Mouse (Mus musculus): Measurements from ENCODE around the gene Med31.

Gene Med31

DNA sequence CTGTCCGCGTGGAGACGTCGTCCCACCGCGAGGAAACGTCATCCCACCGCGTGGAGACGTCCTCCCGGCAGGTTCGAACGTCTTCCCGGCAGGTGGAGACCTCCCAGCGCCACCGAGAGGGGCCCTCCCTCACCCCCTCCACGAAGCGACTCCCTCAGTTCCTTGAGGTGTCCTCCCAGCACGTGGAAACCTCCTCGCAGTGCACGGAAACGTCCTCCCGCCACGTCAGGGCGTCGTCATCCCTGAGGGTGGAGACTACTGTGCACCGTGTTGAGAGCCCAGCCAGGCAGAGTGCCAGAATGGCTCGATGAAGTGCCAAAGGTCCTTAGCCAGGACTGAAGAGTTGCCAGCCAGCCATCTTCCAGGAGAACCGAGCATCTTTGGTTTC, at the start of gene Med31:
Gene Med31 (minus strand): TSS at position 183 of the 388 bp plus-strand sequence.
- in situ Hi-C loops (cut with MboI; ENCODE audit: low sequenced_read_pairs), result loop anchor here (10.0 to 25.0 kb wide), 2 partner anchors 349 to 522 kb away; no protein-coding TSS in a partner anchor

DNA sequence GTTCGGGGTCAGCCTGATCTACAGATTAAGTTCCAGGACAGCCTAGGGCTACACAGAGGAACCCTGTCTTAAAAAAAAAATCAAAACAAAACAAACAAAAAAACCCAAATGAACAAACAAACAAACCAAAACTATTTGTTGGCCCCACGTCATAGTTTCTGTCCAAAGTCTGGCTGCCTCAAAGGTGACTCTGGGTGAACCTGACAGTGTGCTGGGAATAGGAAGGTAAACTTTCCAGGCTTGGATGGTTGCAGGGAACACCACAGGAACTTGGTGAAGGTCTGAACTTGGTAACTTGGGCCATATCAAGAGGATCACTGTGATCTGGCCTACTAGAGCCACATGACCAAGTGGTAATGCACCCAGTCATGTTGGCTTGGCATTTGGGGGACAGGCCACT, 41.0 kb upstream of the Med31 start:
- in situ Hi-C loops (cut with MboI; ENCODE audit: low sequenced_read_pairs), result no loop called here

DNA sequence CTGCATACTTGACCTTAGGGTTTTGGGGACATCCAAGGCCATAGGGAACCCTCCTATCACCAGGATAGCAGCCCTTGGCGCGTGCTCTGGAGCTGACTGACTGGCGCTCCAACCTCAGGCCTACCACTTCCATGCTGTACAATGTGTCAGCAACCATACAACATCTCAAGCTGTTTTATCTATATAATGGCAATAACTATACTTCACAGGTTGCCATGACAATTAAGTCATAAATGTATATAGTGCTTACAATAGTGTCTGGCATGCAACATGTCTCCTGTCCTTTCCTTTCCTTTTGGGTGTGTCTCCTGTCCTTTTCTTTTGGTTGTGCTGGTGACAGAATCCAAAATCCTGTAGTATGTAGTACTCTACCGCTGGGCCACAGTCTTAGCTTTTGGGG, 40.2 kb upstream of the Med31 start:
- in situ Hi-C loops (cut with MboI; ENCODE audit: low sequenced_read_pairs), result no loop called here

DNA sequence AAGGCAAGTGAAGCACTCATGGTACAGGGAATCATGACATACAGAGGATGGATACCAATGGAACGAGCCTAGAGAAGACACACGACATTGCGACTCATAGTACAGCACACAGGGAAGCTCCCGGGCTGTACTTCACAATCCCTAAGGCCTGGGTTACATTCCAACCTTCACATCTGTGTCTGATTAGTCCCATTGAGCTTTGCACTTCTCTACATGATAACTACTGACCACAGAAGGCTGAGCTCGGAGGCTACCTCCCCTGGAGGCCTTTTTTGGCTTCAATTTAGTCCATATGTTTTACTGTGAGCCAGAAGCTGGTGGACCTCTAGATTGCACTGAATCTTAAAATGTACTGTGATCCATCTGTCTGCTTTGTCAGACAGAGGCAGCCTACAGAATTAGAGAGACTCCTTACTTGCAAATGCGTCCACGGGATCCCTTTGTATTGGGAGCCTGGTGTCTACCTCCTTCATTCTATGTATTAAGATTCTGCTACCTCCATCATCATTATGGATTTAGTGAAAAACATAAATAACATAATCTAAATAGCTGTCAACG, 29.9 kb upstream of the Med31 start:
- in situ Hi-C loops (cut with MboI; ENCODE audit: low sequenced_read_pairs), result loop anchor here (25.0 kb wide), 1 partner anchor 167 kb away; the partner anchor contains the start of gene Smtnl2

DNA sequence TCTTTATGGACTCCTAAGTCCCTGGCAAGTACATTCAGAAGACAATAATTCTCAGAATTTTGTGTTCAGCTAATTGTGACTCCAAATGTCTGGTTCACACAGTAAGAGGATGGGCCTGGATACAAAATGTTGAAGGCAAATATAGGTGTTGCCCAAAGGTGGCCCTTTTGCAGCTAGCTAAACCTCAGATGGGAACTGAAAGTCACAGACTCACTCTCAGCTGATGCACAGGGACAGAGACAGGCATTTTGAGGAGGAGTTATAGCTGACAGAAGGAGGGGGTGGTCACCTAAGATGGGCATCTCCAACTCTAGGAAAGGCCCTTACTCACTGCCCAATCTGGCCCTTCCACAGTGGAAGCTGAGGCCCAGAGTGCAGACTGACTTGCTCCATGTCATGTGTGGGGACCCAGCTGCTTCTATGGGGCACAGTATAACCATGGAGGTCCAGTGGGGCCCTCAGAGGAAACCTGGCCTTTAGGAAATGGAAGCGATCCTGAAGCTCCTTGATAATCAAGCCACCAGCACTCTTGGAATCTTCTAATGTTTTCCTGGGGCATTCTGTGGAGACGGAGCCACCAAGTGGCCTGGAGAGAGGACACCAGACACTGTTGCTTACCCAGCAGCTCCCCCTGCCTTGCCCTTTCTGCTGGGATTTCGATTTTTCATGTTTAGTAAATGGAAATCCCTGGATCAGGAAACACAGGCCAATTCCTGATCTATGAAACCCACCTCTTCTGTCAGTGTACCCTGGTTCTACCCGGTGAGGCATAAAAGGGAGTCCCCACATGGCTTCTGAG, 24.9 kb upstream of the Med31 start:
- in situ Hi-C loops (cut with MboI; ENCODE audit: low sequenced_read_pairs), result loop anchor here (25.0 kb wide), 1 partner anchor 172 kb away; the partner anchor contains the start of gene Smtnl2

DNA sequence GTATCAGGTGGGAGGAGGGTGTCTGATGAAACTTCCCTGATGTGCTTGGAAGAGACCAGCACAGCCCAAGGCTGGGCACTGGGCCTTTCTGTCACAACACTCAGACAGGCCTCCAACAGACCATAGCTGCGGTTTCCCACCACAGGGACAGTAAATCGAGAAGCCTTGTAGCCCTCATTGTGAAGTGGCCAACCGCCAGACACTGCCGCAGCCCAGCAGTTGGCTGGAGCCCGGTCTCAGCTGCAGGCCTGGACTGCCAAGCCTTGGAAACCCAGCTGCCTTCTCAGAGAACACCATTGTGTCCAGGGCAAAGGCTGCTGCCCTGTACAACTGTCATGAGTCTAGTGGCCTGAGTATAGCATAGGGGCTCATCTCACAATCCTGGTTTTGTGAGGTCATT, 18.6 kb upstream of the Med31 start:
- in situ Hi-C loops (cut with MboI; ENCODE audit: low sequenced_read_pairs), result loop anchor here (25.0 kb wide), 1 partner anchor 178 kb away; the partner anchor contains the start of gene Smtnl2

DNA sequence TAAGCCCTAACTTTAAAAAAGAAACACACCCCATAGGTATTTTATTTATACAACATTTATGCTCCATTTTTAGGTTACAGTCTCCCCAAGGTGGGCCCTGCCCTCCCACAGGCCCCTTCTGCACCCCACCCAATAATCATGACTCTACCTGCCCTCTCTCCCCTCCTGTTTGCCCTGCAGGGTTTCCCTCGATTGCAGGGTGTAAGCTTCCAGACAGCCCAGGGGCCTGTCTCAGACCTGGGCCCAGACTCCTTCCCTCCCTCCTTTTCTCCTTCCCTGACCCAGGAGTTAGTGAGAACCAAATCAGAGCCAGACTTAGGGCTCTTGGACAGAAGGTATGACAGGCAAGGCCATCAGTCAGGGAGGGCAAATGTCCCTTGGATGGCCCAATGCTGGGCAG, 17.6 kb upstream of the Med31 start:
- in situ Hi-C loops (cut with MboI; ENCODE audit: low sequenced_read_pairs), result loop anchor here (25.0 kb wide), 1 partner anchor 179 kb away; the partner anchor contains the start of gene Smtnl2

DNA sequence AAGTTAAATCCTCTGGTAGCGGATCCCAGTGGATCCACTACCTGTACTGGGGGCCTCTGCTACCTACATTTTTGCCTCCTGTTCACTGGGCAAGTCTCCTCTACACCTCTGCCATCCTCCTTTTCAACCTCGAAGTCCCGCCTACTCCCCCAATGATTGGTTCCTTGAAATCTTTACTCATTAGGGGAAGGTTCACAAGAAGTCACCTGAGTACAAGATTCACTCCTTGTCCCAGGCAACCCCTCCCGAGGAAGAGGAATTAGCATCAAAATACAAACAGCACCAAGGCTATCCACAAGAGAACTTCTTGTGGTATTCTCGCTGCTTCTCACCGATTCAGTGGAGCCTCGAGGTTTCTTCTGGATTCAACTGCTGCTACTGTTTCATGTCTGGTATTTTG, 16.7 kb upstream of the Med31 start:
- in situ Hi-C loops (cut with MboI; ENCODE audit: low sequenced_read_pairs), result loop anchor here (25.0 kb wide), 1 partner anchor 180 kb away; the partner anchor contains the start of gene Smtnl2

DNA sequence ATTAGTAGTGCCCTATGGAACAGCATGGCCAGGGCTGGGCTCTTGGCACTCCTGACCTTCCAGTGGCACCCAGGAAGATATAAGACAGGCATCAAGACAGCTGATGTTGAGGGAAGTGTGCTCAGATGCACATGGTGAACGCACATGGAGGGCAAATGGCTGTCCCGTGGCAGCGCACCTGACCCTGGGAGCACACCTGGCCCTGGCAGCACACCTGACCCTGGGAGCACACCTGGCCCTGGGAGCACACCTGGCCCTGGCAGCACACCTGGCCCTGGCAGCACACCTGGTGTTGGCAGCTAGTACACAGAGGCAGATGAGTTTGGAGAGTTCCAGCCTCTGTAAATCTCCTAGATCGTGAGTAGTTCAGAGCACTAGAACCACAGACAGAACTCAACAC, 13.1 kb upstream of the Med31 start:
- in situ Hi-C loops (cut with MboI; ENCODE audit: low sequenced_read_pairs), result loop anchor here (25.0 kb wide), 1 partner anchor 184 kb away; the partner anchor contains the start of gene Smtnl2

DNA sequence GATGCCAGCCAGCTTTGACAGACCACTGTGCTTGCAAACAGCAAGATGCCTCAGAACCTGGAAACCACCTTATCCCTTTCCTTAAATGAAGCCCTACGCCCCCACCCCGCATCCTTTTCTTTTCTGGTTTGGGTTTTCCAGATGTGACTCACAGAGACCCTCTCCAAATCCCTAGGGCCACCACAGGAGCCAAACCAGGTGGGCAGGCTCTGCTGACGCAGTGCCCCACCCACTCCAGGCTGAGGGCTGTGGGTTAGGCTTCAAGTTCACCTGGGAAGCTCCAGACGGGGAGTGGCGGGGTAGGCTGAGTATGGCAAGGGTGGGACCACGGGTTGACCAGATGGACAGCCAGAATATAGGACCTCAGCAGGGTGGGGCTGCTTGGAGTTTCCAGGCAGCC, 11.5 kb upstream of the Med31 start:
- in situ Hi-C loops (cut with MboI; ENCODE audit: low sequenced_read_pairs), result loop anchor here (25.0 kb wide), 1 partner anchor 185 kb away; the partner anchor contains the start of gene Smtnl2

DNA sequence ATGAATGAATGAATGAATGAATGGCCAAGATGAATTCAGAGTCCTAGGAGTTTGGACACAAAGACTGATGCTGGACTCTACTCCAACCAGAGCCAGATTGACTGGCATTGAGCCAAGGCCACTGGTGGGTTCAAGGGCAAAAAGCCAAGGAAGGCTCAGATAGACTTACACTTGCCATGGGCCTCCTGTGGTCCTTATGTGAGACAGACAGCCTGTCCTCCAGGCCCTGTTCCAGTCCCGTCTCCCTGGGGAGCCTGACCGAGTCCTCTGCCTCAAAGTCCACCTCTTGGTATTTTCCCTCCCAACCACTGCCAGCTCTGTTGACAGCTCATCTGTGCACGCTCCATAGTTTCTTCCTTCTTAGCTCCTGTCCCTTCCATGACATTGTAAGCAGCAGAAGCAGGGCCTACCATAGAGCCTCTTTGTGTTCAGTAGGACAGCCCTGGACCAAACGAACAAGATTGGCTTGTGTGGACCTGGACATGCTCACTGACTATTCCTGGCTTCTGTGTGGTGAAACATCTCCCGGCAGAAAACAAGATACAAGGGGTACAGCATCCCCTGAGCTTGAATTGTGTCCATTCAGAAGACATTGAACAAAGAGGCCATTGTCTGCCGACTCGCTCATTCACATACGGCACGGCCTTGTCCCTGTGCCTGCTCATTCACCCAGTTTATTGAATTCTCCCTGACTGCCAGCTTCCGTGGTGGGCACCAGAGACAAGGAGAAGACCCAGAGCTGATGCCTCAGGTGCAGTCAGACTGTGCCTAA, 10.8 kb upstream of the Med31 start:
- in situ Hi-C loops (cut with MboI; ENCODE audit: low sequenced_read_pairs), result loop anchor here (25.0 kb wide), 1 partner anchor 186 kb away; the partner anchor contains the start of gene Smtnl2

DNA sequence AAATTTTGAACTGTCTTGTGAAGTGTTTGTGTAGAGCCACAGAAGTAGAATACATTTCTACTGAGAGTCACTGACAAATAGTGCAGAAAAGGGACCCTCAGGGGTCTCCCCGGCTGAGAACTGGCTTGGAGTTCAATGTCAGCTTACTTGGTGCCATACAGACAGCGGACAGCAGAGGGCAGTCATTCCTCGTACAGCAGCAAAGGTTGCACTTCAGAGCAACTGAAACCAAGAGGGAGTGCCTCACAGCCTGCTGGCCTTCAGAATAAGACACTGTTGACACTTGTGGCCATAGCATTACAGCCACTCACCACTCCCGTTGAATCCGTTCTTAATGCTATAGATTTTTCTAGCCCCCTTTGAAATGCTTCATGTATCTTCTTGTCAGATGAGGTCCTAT, 9.5 kb upstream of the Med31 start:
- in situ Hi-C loops (cut with MboI; ENCODE audit: low sequenced_read_pairs), result loop anchor here (25.0 kb wide), 2 partner anchors 187 to 512 kb away; partner anchors contain the start of gene Smtnl2

DNA sequence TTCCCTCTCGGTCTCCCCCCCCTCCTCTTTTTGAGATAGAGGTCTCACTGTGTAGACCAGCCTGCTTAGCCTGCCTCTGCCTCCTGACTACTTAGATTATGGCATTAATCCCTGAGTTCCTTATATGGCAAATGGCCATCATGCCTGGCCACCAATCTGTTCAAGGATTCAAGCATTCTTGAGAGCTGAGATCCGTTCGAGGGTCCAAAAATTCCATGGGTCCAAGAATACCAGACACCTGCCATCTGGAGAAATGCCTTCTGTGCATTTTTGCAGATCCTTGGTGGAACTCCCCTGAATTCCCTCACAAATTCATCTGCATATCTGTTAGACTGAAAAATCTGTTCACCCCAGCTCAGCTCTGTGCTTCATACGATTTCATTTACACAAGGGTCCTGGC, 8.0 kb upstream of the Med31 start:
- in situ Hi-C loops (cut with MboI; ENCODE audit: low sequenced_read_pairs), result loop anchor here (25.0 kb wide), 1 partner anchor 514 kb away; no protein-coding TSS in a partner anchor

DNA sequence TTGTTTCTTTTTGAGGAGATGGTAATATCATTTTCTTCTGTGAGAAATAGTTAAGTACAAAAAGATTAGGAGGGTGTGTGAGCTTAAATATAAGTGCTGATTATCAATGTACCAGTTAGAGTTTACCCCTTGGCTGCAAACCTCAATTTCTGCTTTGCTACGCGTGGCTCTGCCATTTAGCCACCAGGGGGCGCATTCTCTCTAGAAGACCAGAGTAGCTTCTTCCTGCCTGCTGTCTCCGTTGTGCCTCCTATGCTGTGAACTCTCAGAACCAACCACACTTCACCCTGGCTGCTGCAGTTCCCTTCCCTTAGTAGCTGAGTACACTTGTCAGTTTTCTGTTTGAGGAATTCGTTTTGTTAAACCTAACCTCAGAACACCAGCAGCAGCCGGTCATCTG, 5.9 kb upstream of the Med31 start:
- in situ Hi-C loops (cut with MboI; ENCODE audit: low sequenced_read_pairs), result loop anchor here (25.0 kb wide), 1 partner anchor 516 kb away; no protein-coding TSS in a partner anchor

DNA sequence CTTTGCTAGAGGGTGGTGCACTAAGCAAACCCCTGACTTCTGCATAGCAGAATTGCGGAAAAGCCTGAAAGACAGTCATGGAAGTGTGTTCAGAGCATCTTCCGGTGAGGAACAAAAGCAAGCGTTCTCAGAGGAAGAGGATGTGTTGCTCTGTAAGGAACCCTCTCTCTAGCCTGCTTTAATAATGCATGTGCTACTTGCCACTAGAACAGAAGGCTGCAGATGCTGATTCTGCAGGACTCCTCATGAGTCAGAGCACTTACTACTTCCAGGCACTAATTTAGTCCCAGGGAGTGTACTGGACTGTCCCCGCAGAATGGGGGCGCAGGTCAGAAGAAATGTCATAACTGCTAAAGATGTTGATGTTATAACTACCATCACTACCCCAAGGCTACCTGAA, 1.7 kb upstream of the Med31 start:
- in situ Hi-C loops (cut with MboI; ENCODE audit: low sequenced_read_pairs), result loop anchor here (10.0 to 25.0 kb wide), 2 partner anchors 348 to 520 kb away; no protein-coding TSS in a partner anchor

DNA sequence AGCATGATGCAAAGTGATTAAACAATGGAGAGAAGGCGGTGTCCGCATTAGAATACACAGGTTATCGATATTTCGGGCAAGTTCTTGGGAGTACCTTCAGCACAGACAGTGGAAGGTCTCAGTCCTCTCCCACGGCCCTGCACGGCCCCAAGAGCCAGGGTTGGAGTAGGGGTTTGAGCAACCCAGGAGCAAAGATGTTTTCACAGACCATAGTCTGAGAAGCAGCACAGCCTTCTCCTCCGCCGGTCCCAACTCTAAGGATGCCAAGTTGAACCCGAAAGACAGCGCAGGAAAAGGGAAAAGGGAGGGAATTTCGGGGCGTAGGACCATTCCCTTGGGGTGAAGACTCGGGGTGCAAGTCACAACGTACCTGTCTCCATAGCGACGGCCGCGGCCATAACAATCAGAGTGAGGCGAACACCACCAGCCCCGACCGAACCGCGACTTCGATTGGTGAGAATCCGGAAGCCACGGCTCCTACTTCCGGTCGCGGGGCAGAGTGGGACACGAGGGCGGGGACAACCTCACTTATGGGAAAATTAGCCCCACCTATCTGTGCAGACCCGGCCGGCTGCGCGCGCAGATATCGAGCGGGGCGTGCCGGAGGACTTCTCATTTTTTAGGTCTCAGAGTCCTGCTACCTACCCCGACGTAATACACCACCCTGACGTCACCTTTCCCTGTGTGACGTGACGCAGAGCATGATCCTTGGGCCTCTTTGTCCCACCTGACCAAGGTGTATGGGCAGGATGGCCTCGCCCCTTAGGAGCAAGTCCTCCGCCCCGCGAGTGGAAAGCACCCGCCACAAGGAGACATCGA, 592 bp downstream of the Med31 start:
- in situ Hi-C loops (cut with MboI; ENCODE audit: low sequenced_read_pairs), result loop anchor here (10.0 to 25.0 kb wide), 2 partner anchors 350 to 523 kb away; no protein-coding TSS in a partner anchor

DNA sequence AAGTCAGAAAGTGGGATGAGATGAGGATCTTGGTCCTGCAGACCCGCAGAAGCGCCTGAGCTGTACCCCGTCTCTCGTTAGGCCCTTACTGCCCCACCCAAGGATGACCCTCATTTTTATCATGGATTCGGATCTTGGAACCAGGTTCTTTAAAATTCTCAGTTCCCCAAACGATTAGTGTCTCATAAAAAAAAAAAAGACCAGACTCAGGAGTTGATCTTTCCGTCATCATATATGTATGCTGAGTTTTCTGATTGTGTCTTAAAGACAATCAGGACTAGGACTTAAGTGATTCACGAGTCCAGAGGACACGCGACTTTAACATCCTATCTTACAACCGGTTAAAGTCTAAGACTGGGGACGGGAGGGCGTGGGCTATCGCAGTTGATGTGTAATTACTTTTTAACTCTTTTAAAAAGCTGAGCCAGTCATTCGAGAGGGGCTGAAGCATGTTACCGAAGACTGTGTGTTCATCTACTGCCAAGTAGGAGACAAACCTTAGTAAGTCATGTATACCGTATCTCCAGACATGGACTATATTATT, 7.5 kb downstream of the Med31 start:
- in situ Hi-C loops (cut with MboI; ENCODE audit: low sequenced_read_pairs), result loop anchor here (25.0 kb wide), 1 partner anchor 529 kb away; no protein-coding TSS in a partner anchor

DNA sequence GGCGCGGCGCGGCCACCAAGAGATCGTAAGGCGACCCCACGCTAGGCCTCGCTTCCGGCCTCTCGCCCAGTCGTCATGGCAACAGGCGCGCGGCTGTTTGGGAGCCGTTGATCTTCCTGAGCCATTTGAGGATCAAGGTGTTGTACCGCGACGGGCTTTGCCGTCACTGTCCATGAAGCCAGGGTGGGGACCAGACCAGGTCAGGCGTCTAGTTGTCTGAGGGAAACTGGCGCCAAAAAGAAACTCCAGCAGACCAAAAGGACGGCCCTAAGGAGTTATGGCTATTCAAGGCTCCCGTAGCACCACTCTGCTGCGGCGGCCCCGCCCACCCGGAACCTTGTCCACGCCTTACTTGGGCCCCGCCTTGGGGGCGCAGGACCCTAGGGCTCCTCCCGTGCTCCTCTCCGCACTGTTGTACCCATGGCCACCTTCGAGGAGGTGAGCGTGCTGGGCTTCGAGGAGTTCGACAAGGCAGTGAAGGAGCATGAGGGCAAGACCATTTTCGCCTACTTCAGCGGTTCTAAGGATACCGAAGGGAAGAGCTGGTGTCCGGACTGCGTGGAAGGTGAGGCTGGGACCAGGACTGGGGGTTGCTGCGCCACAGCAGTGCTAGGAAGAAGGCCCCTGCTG, 8.1 kb downstream of the Med31 start, which contains the start of the genes 4933427D14Rik and Txndc17:
Gene 4933427D14Rik (minus strand): TSS at position 256 of the 630 bp plus-strand sequence.
Gene Txndc17 (plus strand): TSS at position 344 of the 630 bp plus-strand sequence.
- in situ Hi-C loops (cut with MboI; ENCODE audit: low sequenced_read_pairs), result loop anchor here (25.0 kb wide), 1 partner anchor 530 kb away; no protein-coding TSS in a partner anchor
